Mouse (Mus musculus) activated CD4-positive, CD25-positive, alpha-beta regulatory T cell, adult 4 months (primary cell): Measurements from ENCODE around the gene Sart1. TPM values are rescaled to one million over a fixed set of nuclear protein-coding genes. Genes with fewer than 3 reads are reported as not detected.
"Not testable (repeated sequence)": the region's sequence is repeated elsewhere in the genome, so short reads cannot be mapped to it uniquely, and the experiment has no call there.

Source experiments
- ATAC-seq: one replicate; pipeline ENCODE4 v1.8.0; 2017
- polyA plus RNA-seq, 2 experiments: library from polyadenylated mRNA; unstranded; fragments of 100-300 nt; shearing (Covaris generic); gene quantifications; one replicate each; pipeline ENCODE4 v1.2.1; 2017

The Sart1 gene
- polyA plus RNA-seq, 2 experiments from 2014 or later = 16.7 to 34.3 TPM

GRCm38 (mm10) chr19:5413840-5414239 is 25.3 kb upstream of the Sart1 start:
- ATAC-seq = no peak

- ATAC-seq = no peak
Measured at GRCm38 (mm10) chr19:5411961-5412360, 23.5 kb upstream of the Sart1 start.

GRCm38 (mm10) chr19:5410641-5411040 is 22.1 kb upstream of the Sart1 start:
- ATAC-seq = no peak

GRCm38 (mm10) chr19:5409068-5409467 is 20.6 kb upstream of the Sart1 start:
- ATAC-seq = no peak

GRCm38 (mm10) chr19:5408057-5409001 is 19.8 kb upstream of the Sart1 start:
- no peak for ATAC-seq

- no peak for ATAC-seq
Measured at GRCm38 (mm10) chr19:5407133-5407532, 18.6 kb upstream of the Sart1 start.

GRCm38 (mm10) chr19:5406531-5407126 is 18.1 kb upstream of the Sart1 start:
- peak; percentile 57 for ATAC-seq

- ATAC-seq = peak; percentile 65
Measured at GRCm38 (mm10) chr19:5405924-5406323, 17.4 kb upstream of the Sart1 start.

- no peak for ATAC-seq
Measured at GRCm38 (mm10) chr19:5402293-5402692, 13.8 kb upstream of the Sart1 start, which contains the start of gene Tsga10ip. TSS of gene Tsga10ip (minus strand) at chr19:5402526.

GRCm38 (mm10) chr19:5401073-5401472 is 12.6 kb upstream of the Sart1 start:
- not testable (repeated sequence) for ATAC-seq

- ATAC-seq = no peak
Measured at GRCm38 (mm10) chr19:5395371-5395770, 6.9 kb upstream of the Sart1 start.

GRCm38 (mm10) chr19:5394168-5394567 is 5.7 kb upstream of the Sart1 start:
- no peak for ATAC-seq

GRCm38 (mm10) chr19:5392892-5393291 is 4.4 kb upstream of the Sart1 start:
- no peak for ATAC-seq

GRCm38 (mm10) chr19:5390416-5390815 is 1.9 kb upstream of the Sart1 start:
- no peak for ATAC-seq

GRCm38 (mm10) chr19:5389647-5390046 is 1.1 kb upstream of the Sart1 start:
- ATAC-seq = peak; percentile 82

GRCm38 (mm10) chr19:5388011-5388441 is 477 bp downstream of the Sart1 start:
- no peak for ATAC-seq

GRCm38 (mm10) chr19:5384715-5385114 is 3.8 kb downstream of the Sart1 start:
- ATAC-seq = no peak

- no peak for ATAC-seq
Measured at GRCm38 (mm10) chr19:5383326-5383725, 5.2 kb downstream of the Sart1 start.

GRCm38 (mm10) chr19:5377446-5377845 is 11.1 kb downstream of the Sart1 start:
- ATAC-seq = no peak

GRCm38 (mm10) chr19:5374748-5375147 is 13.8 kb downstream of the Sart1 start:
- ATAC-seq = no peak

GRCm38 (mm10) chr19:5374177-5374576 is 14.3 kb downstream of the Sart1 start:
- ATAC-seq = no peak

- ATAC-seq = no peak
Measured at GRCm38 (mm10) chr19:5372724-5373123, 15.8 kb downstream of the Sart1 start.

- ATAC-seq = no peak
Measured at GRCm38 (mm10) chr19:5370932-5371331, 17.6 kb downstream of the Sart1 start.

- no peak for ATAC-seq
Measured at GRCm38 (mm10) chr19:5367455-5367854, 21.0 kb downstream of the Sart1 start.
